Mouse (Mus musculus) megakaryocyte, embryonic 14.5 days (primary cell): ENCODE measurements around the gene Lamc3.

Experiments
- FLI1 ChIP-seq: IDR thresholded peaks from 2 replicates; pipeline ENCODE4 v1.6.1; 2012; ENCODE audit warnings: low read length, inconsistent platforms, mixed read lengths
- GATA1 ChIP-seq: IDR thresholded peaks from 3 replicates; pipeline ENCODE4 v1.6.1; 2012; ENCODE audit warnings: mixed read lengths, low read length, inconsistent platforms, borderline replicate concordance

- no peak for TF ChIP-seq GATA1
- no peak for TF ChIP-seq FLI1
These were observed 74.7 kb downstream of the Lamc3 start for GRCm38 (mm10) chr2:31961791-31962222.
